Mouse (Mus musculus): Measurements from ENCODE around the gene Pex5l. TPM values are rescaled to one million over a fixed set of nuclear protein-coding genes. Genes with fewer than 3 reads are reported as not detected.

Gene Pex5l
- polyA plus RNA-seq, 1 experiment, result not detected

DNA sequence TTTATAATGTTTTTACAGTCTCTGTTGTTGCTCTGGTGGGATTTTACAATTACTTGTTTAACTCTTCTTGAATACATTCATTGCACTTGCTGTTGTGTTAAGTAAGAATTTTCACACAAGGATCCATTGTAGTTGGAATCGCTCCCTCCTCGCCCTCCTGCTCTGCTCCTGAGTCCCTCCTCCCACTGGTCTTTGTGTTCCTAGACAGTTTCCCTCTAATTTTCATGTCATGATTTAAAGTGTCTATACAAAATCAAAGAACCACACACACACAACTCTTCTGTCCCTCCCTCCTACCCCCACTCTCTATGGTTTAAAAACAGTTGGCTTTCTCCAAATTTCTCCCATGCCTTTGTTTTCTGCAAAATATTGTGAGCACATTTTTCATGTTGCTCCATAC, 81.6 kb downstream of the Pex5l start:
- Histone ChIP-seq H3K4me3 (ENCODE audit: low read depth, low read length) (no peak overlapping the region), H3K9ac (ENCODE audit: low read depth, poor library complexity, severe bottlenecking) (no peak overlapping the region), H3K36me3 (ENCODE audit: control insufficient read depth, insufficient read depth, low read length, poor library complexity, severe bottlenecking) (no peaks in the 10 kb centered on the region), H3K9me3 (replicated peaks; ENCODE audit: control insufficient read depth, insufficient read depth, low read length, poor library complexity, severe bottlenecking) (no peaks in the 10 kb centered on the region), H3K4me1 (ENCODE audit: control insufficient read depth, insufficient read depth, low read length) (peaks cover 2% of the 10 kb centered on the region), H3K27ac (ENCODE audit: insufficient read depth, low read length) (no peak overlapping the region), H3K27me3 (ENCODE audit: control insufficient read depth, insufficient read depth, low read length, poor library complexity, severe bottlenecking) (no peaks in the 10 kb centered on the region)
- TF ChIP-seq EP300 (IDR thresholded peaks at IDR 0.05; ENCODE audit: insufficient read depth, low read depth, low read length), result no peak
- no peak for TF ChIP-seq CTCF (IDR thresholded peaks at IDR 0.05; ENCODE audit: low read depth, low read length)
- TF ChIP-seq POLR2A (IDR thresholded peaks at IDR 0.05; ENCODE audit: insufficient read depth, low read length), result no peak

DNA sequence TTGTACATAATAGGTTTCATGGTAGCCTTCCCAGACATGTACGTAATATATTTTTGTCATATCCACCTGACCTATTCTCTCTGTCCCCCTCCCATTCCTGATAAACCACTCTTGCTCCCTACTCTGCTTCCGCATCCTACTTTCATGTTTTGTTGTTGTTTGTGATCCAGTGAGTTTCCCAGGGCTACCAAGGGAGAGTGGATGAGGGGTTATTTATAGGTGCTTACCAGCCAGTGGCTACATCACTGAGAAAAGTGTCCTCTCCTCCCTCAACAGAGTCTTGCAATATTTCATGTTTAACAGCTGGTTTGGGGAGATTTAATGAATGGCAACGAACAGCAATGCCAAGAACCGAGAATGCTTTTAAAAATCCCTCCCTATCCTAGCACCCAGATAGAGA, 82.0 kb downstream of the Pex5l start:
- H3K27ac ChIP-seq (ENCODE audit: insufficient read depth, low read length), result no peak overlapping the region
- peaks cover 2% of the 10 kb centered on the region for H3K4me1 ChIP-seq (ENCODE audit: control insufficient read depth, insufficient read depth, low read length)
- no peak overlapping the region for H3K4me3 ChIP-seq (ENCODE audit: low read depth, low read length)
- H3K9ac ChIP-seq (ENCODE audit: low read depth, poor library complexity, severe bottlenecking), result no peak overlapping the region
- no peaks in the 10 kb centered on the region for H3K27me3 ChIP-seq (ENCODE audit: control insufficient read depth, insufficient read depth, low read length, poor library complexity, severe bottlenecking)
- TF ChIP-seq POLR2A (IDR thresholded peaks at IDR 0.05; ENCODE audit: insufficient read depth, low read length) (no peak), CTCF (IDR thresholded peaks at IDR 0.05; ENCODE audit: low read depth, low read length) (no peak), EP300 (IDR thresholded peaks at IDR 0.05; ENCODE audit: insufficient read depth, low read depth, low read length) (no peak)
- no peaks in the 10 kb centered on the region for H3K36me3 ChIP-seq (ENCODE audit: control insufficient read depth, insufficient read depth, low read length, poor library complexity, severe bottlenecking)
- no peaks in the 10 kb centered on the region for H3K9me3 ChIP-seq (replicated peaks; ENCODE audit: control insufficient read depth, insufficient read depth, low read length, poor library complexity, severe bottlenecking)

DNA sequence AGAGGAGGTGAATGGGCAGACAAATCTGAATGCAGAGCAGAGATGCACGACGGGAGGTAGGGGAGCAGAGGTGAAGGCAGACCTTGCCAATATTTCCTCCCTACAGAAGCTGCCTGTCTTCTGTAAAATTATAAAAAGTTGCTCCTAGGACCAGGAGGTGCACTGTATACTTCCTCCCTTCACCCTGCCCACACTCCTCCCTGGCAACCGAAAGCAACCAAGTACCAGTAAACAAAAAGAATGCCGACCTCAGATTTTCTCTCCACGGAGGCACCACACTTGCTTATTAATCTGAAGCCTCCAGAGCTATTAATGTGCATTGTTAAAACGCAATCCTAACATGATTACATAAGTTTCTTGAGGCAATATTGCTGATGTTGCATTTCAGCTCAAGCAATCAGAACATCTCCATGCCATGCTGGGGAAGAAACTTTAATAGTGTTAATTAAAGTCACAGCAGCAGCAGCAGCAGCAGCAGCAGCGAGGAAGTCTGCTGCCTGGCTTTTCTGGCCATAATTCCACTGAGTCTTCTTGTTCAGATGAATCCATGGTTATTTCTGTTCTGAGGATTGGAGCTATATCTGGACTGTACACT, 82.6 kb downstream of the Pex5l start:
- Histone ChIP-seq H3K4me3 (ENCODE audit: low read depth, low read length) (no peak overlapping the region), H3K9ac (ENCODE audit: low read depth, poor library complexity, severe bottlenecking) (no peak overlapping the region), H3K9me3 (replicated peaks; ENCODE audit: control insufficient read depth, insufficient read depth, low read length, poor library complexity, severe bottlenecking) (no peaks in the 10 kb centered on the region), H3K36me3 (ENCODE audit: control insufficient read depth, insufficient read depth, low read length, poor library complexity, severe bottlenecking) (no peaks in the 10 kb centered on the region), H3K27ac (ENCODE audit: insufficient read depth, low read length) (no peak overlapping the region), H3K4me1 (ENCODE audit: control insufficient read depth, insufficient read depth, low read length) (peaks cover 2% of the 10 kb centered on the region), H3K27me3 (ENCODE audit: control insufficient read depth, insufficient read depth, low read length, poor library complexity, severe bottlenecking) (no peaks in the 10 kb centered on the region)
- TF ChIP-seq CTCF (IDR thresholded peaks at IDR 0.05; ENCODE audit: low read depth, low read length) (no peak), EP300 (IDR thresholded peaks at IDR 0.05; ENCODE audit: insufficient read depth, low read depth, low read length) (no peak), POLR2A (IDR thresholded peaks at IDR 0.05; ENCODE audit: insufficient read depth, low read length) (no peak)

DNA sequence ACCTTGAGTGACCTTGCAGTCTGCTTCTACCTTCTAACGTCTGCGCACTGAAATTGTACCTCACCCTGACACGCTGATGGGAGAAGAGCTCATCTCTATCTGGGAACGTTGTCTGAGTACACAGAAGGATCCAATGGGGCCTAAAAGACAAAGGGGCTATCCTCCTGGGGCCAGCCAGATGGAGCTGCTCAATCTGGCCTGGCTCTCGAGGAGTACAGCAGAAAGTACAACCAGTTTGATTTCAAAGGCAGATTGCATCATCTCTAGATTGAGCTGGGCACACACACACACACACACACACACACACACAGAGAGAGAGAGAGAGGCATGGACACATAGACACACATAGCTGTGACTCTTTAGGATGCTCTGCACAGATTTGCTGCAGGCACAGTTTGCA, 94.7 kb downstream of the Pex5l start:
- TF ChIP-seq CTCF (IDR thresholded peaks at IDR 0.05; ENCODE audit: low read depth, low read length), result no peak
- TF ChIP-seq EP300 (IDR thresholded peaks at IDR 0.05; ENCODE audit: insufficient read depth, low read depth, low read length), result no peak
- TF ChIP-seq POLR2A (IDR thresholded peaks at IDR 0.05; ENCODE audit: insufficient read depth, low read length), result no peak
- Histone ChIP-seq H3K27me3 (ENCODE audit: control insufficient read depth, insufficient read depth, low read length, poor library complexity, severe bottlenecking) (no peaks in the 10 kb centered on the region), H3K27ac (ENCODE audit: insufficient read depth, low read length) (no peak overlapping the region), H3K4me1 (ENCODE audit: control insufficient read depth, insufficient read depth, low read length) (no peaks in the 10 kb centered on the region), H3K9ac (ENCODE audit: low read depth, poor library complexity, severe bottlenecking) (no peak overlapping the region), H3K4me3 (ENCODE audit: low read depth, low read length) (no peak overlapping the region), H3K9me3 (replicated peaks; ENCODE audit: control insufficient read depth, insufficient read depth, low read length, poor library complexity, severe bottlenecking) (no peaks in the 10 kb centered on the region), H3K36me3 (ENCODE audit: control insufficient read depth, insufficient read depth, low read length, poor library complexity, severe bottlenecking) (no peaks in the 10 kb centered on the region)

GRCm38 (mm10) chr3:33044799-33045106, 98.3 kb downstream of the Pex5l start:
- no peak overlapping the region for H3K27ac ChIP-seq (ENCODE audit: insufficient read depth, low read length)
- no peaks in the 10 kb centered on the region for H3K27me3 ChIP-seq (ENCODE audit: control insufficient read depth, insufficient read depth, low read length, poor library complexity, severe bottlenecking)
- H3K9me3 ChIP-seq (replicated peaks; ENCODE audit: control insufficient read depth, insufficient read depth, low read length, poor library complexity, severe bottlenecking), result no peaks in the 10 kb centered on the region
- no peak for TF ChIP-seq EP300 (IDR thresholded peaks at IDR 0.05; ENCODE audit: insufficient read depth, low read depth, low read length)
- no peak for TF ChIP-seq CTCF (IDR thresholded peaks at IDR 0.05; ENCODE audit: low read depth, low read length)
- TF ChIP-seq POLR2A (IDR thresholded peaks at IDR 0.05; ENCODE audit: insufficient read depth, low read length), result no peak
- H3K9ac ChIP-seq (ENCODE audit: low read depth, poor library complexity, severe bottlenecking), result no peak overlapping the region
- H3K4me1 ChIP-seq (ENCODE audit: control insufficient read depth, insufficient read depth, low read length), result no peaks in the 10 kb centered on the region
- no peak overlapping the region for H3K4me3 ChIP-seq (ENCODE audit: low read depth, low read length)
- H3K36me3 ChIP-seq (ENCODE audit: control insufficient read depth, insufficient read depth, low read length, poor library complexity, severe bottlenecking), result no peaks in the 10 kb centered on the region

GRCm38 (mm10) chr3:33043896-33044798, 98.9 kb downstream of the Pex5l start:
- TF ChIP-seq EP300 (IDR thresholded peaks at IDR 0.05; ENCODE audit: insufficient read depth, low read depth, low read length) (no peak), POLR2A (IDR thresholded peaks at IDR 0.05; ENCODE audit: insufficient read depth, low read length) (no peak), CTCF (IDR thresholded peaks at IDR 0.05; ENCODE audit: low read depth, low read length) (no peak)
- no peaks in the 10 kb centered on the region for H3K9me3 ChIP-seq (replicated peaks; ENCODE audit: control insufficient read depth, insufficient read depth, low read length, poor library complexity, severe bottlenecking)

More at GRCm38 (mm10) chr3:33043896-33044798, 98.9 kb downstream of the Pex5l start:
- no peak overlapping the region for H3K9ac ChIP-seq (ENCODE audit: low read depth, poor library complexity, severe bottlenecking)
- H3K4me3 ChIP-seq (ENCODE audit: low read depth, low read length), result no peak overlapping the region
- no peaks in the 10 kb centered on the region for H3K27me3 ChIP-seq (ENCODE audit: control insufficient read depth, insufficient read depth, low read length, poor library complexity, severe bottlenecking)
- H3K4me1 ChIP-seq (ENCODE audit: control insufficient read depth, insufficient read depth, low read length), result no peaks in the 10 kb centered on the region
- no peaks in the 10 kb centered on the region for H3K36me3 ChIP-seq (ENCODE audit: control insufficient read depth, insufficient read depth, low read length, poor library complexity, severe bottlenecking)
- H3K27ac ChIP-seq (ENCODE audit: insufficient read depth, low read length), result no peak overlapping the region
